Mouse (Mus musculus) natural killer cell, adult 2 months (primary cell): ENCODE measurements around the gene Olfr1054.
"Not testable (repeated sequence)": the region's sequence is repeated elsewhere in the genome, so short reads cannot be mapped to it uniquely, and the experiment has no call there.

Source experiments
- DNase-seq, 2 experiments: peaks; one replicate each; pipeline ENCODE4 v3.0.0; 2022; ENCODE audit warnings: low spot score in 2 of 2

Olfr1054 gene

GRCm38 (mm10) chr2:86335333-86335732 lies at the start of gene Olfr1054:
Olfr1054 (minus strand) TSS chr2:86335433.
- DNase-seq: no peak

- no peak for DNase-seq
These were observed 43.1 kb upstream of the Olfr1054 start, which contains the start of gene Olfr1057 for GRCm38 (mm10) chr2:86378293-86378692. Olfr1057 (minus strand) TSS chr2:86378393.

- not testable (repeated sequence) for DNase-seq
These were observed 31.1 kb upstream of the Olfr1054 start for GRCm38 (mm10) chr2:86366342-86366741.

GRCm38 (mm10) chr2:86362369-86362768 lies 27.1 kb upstream of the Olfr1054 start, which contains the start of gene Olfr1056:
Olfr1056 (minus strand) TSS chr2:86362469.
- DNase-seq: no peak

GRCm38 (mm10) chr2:86351751-86352150 lies 16.5 kb upstream of the Olfr1054 start:
- DNase-seq: not testable (repeated sequence)

- DNase-seq: no peak
These were observed 15.0 kb upstream of the Olfr1054 start, which contains the start of gene Olfr1055 for GRCm38 (mm10) chr2:86350184-86350583. Olfr1055 (minus strand) TSS chr2:86350284.

- DNase-seq: no peak
These were observed 20.0 kb downstream of the Olfr1054 start, which contains the start of gene Olfr1053 for GRCm38 (mm10) chr2:86315184-86315583. Olfr1053 (minus strand) TSS chr2:86315284.

GRCm38 (mm10) chr2:86292155-86292554 lies 43.1 kb downstream of the Olfr1054 start, which contains the start of gene Olfr1052:
Olfr1052 (plus strand) TSS chr2:86292455.
- DNase-seq: no peak
